Mouse (Mus musculus): ENCODE results near the gene Sptssb. TPM values are rescaled to one million over a fixed set of nuclear protein-coding genes. Genes with fewer than 3 reads are reported as not detected.

Gene Sptssb
- polyA plus RNA-seq, 1 experiment from 2014 or later, result 1.0 TPM

DNA sequence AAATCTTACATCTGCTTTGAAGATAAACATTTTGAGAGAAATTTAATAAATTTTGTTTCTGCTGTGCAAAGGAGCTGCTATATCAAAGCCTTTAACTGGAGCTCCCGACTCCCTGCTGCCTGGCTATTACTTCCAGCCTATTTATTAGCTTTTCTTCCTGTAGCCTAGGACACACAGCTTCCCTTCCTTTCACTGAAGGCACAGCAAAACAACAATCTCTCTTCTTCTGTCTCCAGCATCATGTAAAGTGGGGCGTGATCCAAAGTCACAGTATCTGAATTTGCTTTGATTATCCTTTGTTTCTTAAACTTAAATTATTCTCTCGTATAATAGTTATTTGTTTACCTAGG lies 39.9 kb downstream of the Sptssb start:
- H3K4me2 ChIP-seq, result no peak overlapping the region
- no peaks in the 10 kb centered on the region for H3K4me1 ChIP-seq (replicated peaks)
- H3K27me3 ChIP-seq, result no peaks in the 10 kb centered on the region
- H3K9me3 ChIP-seq, result no peaks in the 10 kb centered on the region
- H3K4me3 ChIP-seq, result no peak overlapping the region
- no peak overlapping the region for H3K9ac ChIP-seq
- no peak overlapping the region for H3K27ac ChIP-seq (replicated peaks)
- 25% methylated on average over 3 of the region's 3 CpGs for WGBS
- no peak for ATAC-seq (ENCODE audit: low FRiP score, low read depth)
- no peaks in the 10 kb centered on the region for H3K36me3 ChIP-seq

- Histone ChIP-seq H3K4me3 (no peak overlapping the region), H3K9me3 (no peaks in the 10 kb centered on the region), H3K27ac (replicated peaks) (no peak overlapping the region), H3K36me3 (no peaks in the 10 kb centered on the region), H3K4me1 (replicated peaks) (no peaks in the 10 kb centered on the region), H3K9ac (no peak overlapping the region), H3K4me2 (no peak overlapping the region), H3K27me3 (no peaks in the 10 kb centered on the region)
- 75% methylated on average over 7 of the region's 7 CpGs for WGBS
- ATAC-seq (ENCODE audit: low FRiP score, low read depth), result no peak
These were observed 40.4 kb downstream of the Sptssb start for GRCm38 (mm10) chr3:69819146-69819850.

- H3K4me1 ChIP-seq (replicated peaks), result no peaks in the 10 kb centered on the region
- no peaks in the 10 kb centered on the region for H3K9me3 ChIP-seq
- H3K9ac ChIP-seq, result no peak overlapping the region
- no peak overlapping the region for H3K4me2 ChIP-seq
- H3K36me3 ChIP-seq, result no peaks in the 10 kb centered on the region
- H3K27me3 ChIP-seq, result no peaks in the 10 kb centered on the region
- WGBS, result 76% methylated on average over 5 of the region's 5 CpGs
- no peak for ATAC-seq (ENCODE audit: low FRiP score, low read depth)
- no peak overlapping the region for H3K27ac ChIP-seq (replicated peaks)
- no peak overlapping the region for H3K4me3 ChIP-seq
These were observed 41.3 kb downstream of the Sptssb start for GRCm38 (mm10) chr3:69818466-69818865.

DNA sequence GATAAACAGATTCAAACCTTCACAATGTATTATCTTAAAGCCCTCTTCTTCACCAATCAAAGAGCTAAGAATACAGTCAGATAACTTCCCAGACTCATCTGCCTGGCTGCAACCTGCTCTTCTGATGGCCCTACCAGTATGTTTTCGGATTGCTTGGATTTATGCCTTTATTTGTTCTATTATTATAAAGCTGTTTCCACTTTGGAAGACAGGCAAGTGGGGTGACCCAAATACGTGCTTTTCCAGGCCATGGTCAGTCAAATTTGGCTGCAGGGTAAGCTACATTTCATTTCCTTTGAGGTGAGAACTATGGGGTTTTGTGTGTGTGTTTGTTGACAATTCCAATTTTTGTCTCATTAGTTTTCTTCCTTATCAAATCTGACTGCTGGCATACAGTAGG lies 43.2 kb downstream of the Sptssb start:
- no peaks in the 10 kb centered on the region for H3K4me1 ChIP-seq (replicated peaks)
- H3K9ac ChIP-seq, result no peak overlapping the region
- H3K4me2 ChIP-seq, result no peak overlapping the region
- WGBS, result 83% methylated on average over 2 of the region's 2 CpGs
- no peaks in the 10 kb centered on the region for H3K36me3 ChIP-seq
- H3K27me3 ChIP-seq, result no peaks in the 10 kb centered on the region
- no peak overlapping the region for H3K27ac ChIP-seq (replicated peaks)
- H3K4me3 ChIP-seq, result no peak overlapping the region
- no peak for ATAC-seq (ENCODE audit: low FRiP score, low read depth)
- no peaks in the 10 kb centered on the region for H3K9me3 ChIP-seq

GRCm38 (mm10) chr3:69813005-69813695 lies 46.6 kb downstream of the Sptssb start:
- WGBS, result 75% methylated on average over 11 of the region's 11 CpGs
- Histone ChIP-seq H3K9me3 (no peaks in the 10 kb centered on the region), H3K27me3 (no peaks in the 10 kb centered on the region), H3K4me1 (replicated peaks) (no peaks in the 10 kb centered on the region), H3K9ac (no peak overlapping the region), H3K4me3 (no peak overlapping the region), H3K4me2 (no peak overlapping the region), H3K36me3 (no peaks in the 10 kb centered on the region), H3K27ac (replicated peaks) (no peak overlapping the region)
- ATAC-seq (ENCODE audit: low FRiP score, low read depth), result no peak

DNA sequence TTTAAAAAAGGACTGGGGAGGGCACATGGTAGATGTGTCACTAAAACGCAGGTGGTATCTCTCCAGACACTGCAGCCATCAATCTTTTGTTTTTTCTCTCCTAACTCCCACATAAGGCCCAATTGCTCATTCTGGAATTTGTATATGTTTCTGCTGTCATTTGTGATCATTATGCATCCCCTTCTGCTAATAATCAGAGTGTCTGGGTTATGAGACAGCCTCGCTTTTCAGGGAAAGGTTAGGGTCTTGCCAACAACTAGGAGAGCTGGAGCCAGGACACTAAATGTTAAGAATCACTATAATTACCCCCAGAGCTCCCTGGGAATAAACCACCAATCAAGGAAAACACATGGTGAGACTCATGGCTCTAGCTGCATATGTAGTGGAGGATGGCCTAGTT lies 47.3 kb downstream of the Sptssb start:
- 77% methylated on average over 2 of the region's 2 CpGs for WGBS
- no peaks in the 10 kb centered on the region for H3K36me3 ChIP-seq
- no peak overlapping the region for H3K4me3 ChIP-seq
- no peaks in the 10 kb centered on the region for H3K4me1 ChIP-seq (replicated peaks)
- no peak overlapping the region for H3K4me2 ChIP-seq
- H3K27ac ChIP-seq (replicated peaks), result no peak overlapping the region
- ATAC-seq (ENCODE audit: low FRiP score, low read depth), result no peak
- no peaks in the 10 kb centered on the region for H3K27me3 ChIP-seq
- no peak overlapping the region for H3K9ac ChIP-seq
- no peaks in the 10 kb centered on the region for H3K9me3 ChIP-seq

DNA sequence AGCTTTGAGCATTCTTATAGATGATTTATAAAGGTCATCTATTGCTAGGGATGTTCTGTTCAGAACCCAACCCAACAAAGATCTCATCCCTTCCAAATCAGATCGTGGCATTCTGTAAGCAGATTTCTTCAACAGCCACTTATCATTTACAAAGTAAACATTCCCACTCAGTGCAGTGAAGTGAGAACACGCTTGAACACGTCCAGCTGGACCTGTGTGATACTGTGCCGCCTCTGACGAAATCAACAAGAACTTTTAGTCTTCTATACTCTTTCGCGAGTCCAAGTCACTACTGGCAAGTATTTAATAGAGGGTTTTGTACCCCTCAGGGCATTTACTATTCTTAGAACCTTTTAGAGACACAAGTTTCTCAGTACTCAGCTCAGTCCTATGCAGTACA lies 51.3 kb downstream of the Sptssb start:
- Histone ChIP-seq H3K27me3 (no peaks in the 10 kb centered on the region), H3K9me3 (no peaks in the 10 kb centered on the region), H3K9ac (no peak overlapping the region), H3K4me1 (replicated peaks) (no peaks in the 10 kb centered on the region), H3K36me3 (no peaks in the 10 kb centered on the region), H3K27ac (replicated peaks) (no peak overlapping the region), H3K4me2 (no peak overlapping the region), H3K4me3 (no peak overlapping the region)
- 90% methylated on average over 7 of the region's 7 CpGs for WGBS
- no peak for ATAC-seq (ENCODE audit: low FRiP score, low read depth)

- no peaks in the 10 kb centered on the region for H3K4me1 ChIP-seq (replicated peaks)
- H3K27me3 ChIP-seq, result no peaks in the 10 kb centered on the region
- no peak overlapping the region for H3K4me2 ChIP-seq
- H3K27ac ChIP-seq (replicated peaks), result no peak overlapping the region
- no peak overlapping the region for H3K4me3 ChIP-seq
- no peaks in the 10 kb centered on the region for H3K9me3 ChIP-seq
- no peak for ATAC-seq (ENCODE audit: low FRiP score, low read depth)
- no peak overlapping the region for H3K9ac ChIP-seq
- no peaks in the 10 kb centered on the region for H3K36me3 ChIP-seq
- WGBS, result 97% methylated on average over 1 of the region's 1 CpGs
These were observed 56.6 kb downstream of the Sptssb start for GRCm38 (mm10) chr3:69803137-69803536.

GRCm38 (mm10) chr3:69800829-69801384 lies 58.8 kb downstream of the Sptssb start:
- 45% methylated on average over 7 of the region's 7 CpGs for WGBS
- no peak overlapping the region for H3K4me3 ChIP-seq
- H3K27me3 ChIP-seq, result no peaks in the 10 kb centered on the region
- no peak overlapping the region for H3K4me2 ChIP-seq
- H3K27ac ChIP-seq (replicated peaks), result no peak overlapping the region
- ATAC-seq (ENCODE audit: low FRiP score, low read depth), result 0 out of 2 replicates have a peak, but pooled peaks have one; percentile 61
- no peak overlapping the region for H3K9ac ChIP-seq
- no peaks in the 10 kb centered on the region for H3K36me3 ChIP-seq
- H3K9me3 ChIP-seq, result no peaks in the 10 kb centered on the region
- no peaks in the 10 kb centered on the region for H3K4me1 ChIP-seq (replicated peaks)

GRCm38 (mm10) chr3:69799096-69799495 lies 60.6 kb downstream of the Sptssb start:
- Histone ChIP-seq H3K4me2 (no peak overlapping the region), H3K27ac (replicated peaks) (no peak overlapping the region), H3K9ac (no peak overlapping the region), H3K27me3 (no peaks in the 10 kb centered on the region), H3K4me3 (no peak overlapping the region), H3K4me1 (replicated peaks) (no peaks in the 10 kb centered on the region), H3K9me3 (no peaks in the 10 kb centered on the region), H3K36me3 (no peaks in the 10 kb centered on the region)
- ATAC-seq (ENCODE audit: low FRiP score, low read depth), result no peak
- 73% methylated on average over 1 of the region's 1 CpGs for WGBS

DNA sequence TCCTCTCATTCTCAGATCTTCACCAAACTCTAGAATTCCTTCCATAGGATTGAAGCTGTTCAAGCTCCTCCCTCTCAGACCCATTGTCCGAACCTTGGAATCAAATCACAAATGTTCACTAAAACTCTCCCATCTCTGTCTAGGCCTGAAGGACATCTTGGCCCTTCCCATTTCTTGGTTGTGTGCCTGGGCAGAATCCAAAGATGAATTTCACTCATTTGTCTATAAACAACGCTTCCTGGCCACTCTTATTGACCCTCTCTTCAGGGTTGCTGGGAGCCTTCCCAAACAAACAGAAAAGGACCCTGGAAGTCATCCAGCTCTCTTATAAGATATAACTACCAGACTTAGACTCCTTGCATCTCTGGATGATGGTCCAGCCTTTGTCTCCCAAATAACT lies 61.8 kb downstream of the Sptssb start:
- H3K4me3 ChIP-seq, result no peak overlapping the region
- ATAC-seq (ENCODE audit: low FRiP score, low read depth), result no peak

GRCm38 (mm10) chr3:69797533-69797932 lies 62.2 kb downstream of the Sptssb start:
- H3K9ac ChIP-seq, result no peak overlapping the region
- H3K4me3 ChIP-seq, result no peak overlapping the region
- ATAC-seq (ENCODE audit: low FRiP score, low read depth), result no peak
- no peaks in the 10 kb centered on the region for H3K27me3 ChIP-seq
- H3K9me3 ChIP-seq, result no peaks in the 10 kb centered on the region
- no peaks in the 10 kb centered on the region for H3K4me1 ChIP-seq (replicated peaks)
- H3K4me2 ChIP-seq, result no peak overlapping the region
- H3K36me3 ChIP-seq, result no peaks in the 10 kb centered on the region
- WGBS, result 83% methylated on average over 4 of the region's 4 CpGs
- H3K27ac ChIP-seq (replicated peaks), result no peak overlapping the region

More for the DNA sequence above, 61.8 kb downstream of the Sptssb start:
- H3K27ac ChIP-seq (replicated peaks), result no peak overlapping the region
- no peak overlapping the region for H3K4me2 ChIP-seq
- no peaks in the 10 kb centered on the region for H3K9me3 ChIP-seq
- no peak overlapping the region for H3K9ac ChIP-seq
- H3K4me1 ChIP-seq (replicated peaks), result no peaks in the 10 kb centered on the region
- WGBS, result 78% methylated on average over 2 of the region's 2 CpGs
- no peaks in the 10 kb centered on the region for H3K36me3 ChIP-seq
- H3K27me3 ChIP-seq, result no peaks in the 10 kb centered on the region

Data from hindbrain, embryonic 15.5 days (tissue).